Mouse (Mus musculus): ENCODE data around the gene Emilin3.

The Emilin3 gene

DNA sequence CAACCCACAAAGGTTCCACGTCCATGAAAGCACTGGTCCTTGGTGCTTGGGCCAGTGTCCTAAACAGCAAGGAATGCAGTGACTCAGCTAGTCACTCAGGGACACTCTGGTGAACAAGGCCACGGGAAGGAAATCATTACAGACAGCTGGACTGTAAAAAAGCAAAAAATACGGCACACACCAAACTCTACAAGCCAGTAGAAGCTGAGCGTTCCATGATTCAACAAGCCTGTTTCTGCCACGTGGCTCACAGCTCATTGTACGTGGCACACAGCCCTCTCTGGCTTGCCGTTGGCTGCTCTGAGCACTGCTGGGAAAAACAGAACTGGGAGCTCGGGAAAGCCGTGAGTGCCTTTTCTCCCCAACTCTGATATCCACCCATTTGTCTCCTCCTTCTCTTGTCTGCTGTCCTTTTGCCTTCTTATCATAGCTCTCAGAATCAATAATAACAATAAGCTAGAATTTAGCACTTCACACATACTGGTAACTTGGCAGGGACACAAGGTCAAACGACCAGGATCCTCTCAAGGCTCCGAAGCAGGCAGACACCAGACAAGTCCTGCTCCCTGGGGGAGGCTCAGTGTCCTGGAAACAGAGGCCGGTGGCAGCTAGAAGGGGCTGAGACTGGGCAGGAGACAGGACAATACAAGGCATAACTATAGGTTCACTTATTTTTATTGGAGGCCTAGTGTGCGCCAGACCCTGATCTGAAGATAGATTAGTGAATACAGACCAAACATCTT lies 31.5 kb downstream of the Emilin3 start, which contains the start of gene Lpin3:
Gene Lpin3, plus strand, starts transcription at position 218 of the 743 bp plus-strand sequence.
- in situ Hi-C loops (cut with MboI; ENCODE audit: low sequenced_read_pairs), result loop anchor here (10.0 to 25.0 kb wide), 2 partner anchors 118 to 286 kb away; no protein-coding TSS in a partner anchor

DNA sequence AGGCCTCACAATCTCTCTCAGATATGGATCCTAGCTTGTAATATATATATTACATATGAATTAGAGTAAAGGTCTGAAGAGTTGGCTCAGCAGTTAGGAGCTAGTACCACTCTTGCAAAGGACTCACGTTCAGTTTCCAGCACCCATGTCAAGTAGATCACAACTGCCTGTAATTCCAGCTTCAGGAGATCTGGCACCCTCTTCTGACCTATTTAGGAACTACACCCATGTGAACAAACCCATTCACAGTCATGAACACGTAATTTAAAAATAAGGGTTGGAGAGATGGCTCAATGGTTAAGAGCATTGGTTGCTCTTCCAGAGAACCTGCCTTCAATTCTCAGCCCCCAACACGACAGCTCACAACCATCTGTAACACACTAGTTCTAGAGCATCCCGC lies 36.0 kb downstream of the Emilin3 start:
- in situ Hi-C loops (cut with MboI; ENCODE audit: low sequenced_read_pairs), result loop anchor here (25.0 kb wide), 1 partner anchor 114 kb away; no protein-coding TSS in a partner anchor

DNA sequence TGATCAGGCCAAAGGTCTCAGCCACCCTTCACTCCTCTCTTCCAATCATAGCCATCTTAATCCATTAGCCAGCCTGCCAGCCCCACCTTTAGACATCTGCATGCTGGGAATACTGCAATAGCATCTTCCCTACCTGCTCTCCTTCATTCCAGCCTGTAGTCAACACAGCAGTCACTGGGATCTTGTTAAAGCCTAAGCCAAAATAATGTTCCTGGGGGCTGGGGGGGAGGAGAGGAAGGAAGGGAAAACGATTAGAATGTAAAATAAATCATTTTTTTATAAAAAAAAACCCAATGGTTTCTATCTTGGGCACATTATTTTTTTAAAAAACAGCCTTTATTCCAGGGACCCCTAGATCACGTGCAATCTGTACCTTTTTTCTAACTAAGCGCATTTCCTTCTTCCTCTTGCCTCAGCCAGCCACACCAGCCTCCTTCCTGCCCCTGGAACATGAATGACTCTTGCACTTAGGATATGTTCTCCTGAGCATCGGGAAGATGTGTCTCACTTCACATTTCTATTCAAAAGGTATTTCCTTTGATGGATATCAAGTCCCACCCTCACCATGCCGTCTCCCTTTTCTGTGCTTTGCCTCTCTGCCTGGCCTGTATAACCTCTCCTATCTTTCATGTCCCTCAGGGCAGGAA lies 37.8 kb downstream of the Emilin3 start:
- in situ Hi-C loops (cut with MboI; ENCODE audit: low sequenced_read_pairs), result no loop called here

DNA sequence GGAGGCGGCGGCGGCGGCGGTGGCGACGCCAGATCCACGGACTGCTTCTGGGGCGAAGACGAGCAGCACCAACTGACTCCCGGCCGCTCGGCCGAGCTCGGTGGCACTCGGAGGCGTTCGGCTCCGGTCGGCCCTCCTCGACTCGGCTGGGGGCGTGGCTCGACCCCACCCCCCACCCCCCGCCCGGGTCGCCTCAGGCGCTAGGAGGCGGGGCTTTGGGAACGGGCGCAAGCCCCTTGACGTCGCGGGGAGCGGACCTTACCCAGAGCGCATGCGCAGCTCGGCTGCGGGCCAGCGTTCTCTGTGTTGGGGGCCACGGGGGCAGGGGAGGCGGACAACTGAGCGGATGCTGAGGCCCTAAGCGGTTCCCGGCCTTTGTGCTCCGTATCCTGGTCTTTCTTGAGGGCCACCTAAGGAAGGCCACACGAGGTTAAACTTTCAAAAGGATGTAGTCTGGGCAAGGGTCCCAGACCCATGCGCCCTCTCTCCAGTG lies 39.2 kb downstream of the Emilin3 start, which contains the start of gene Zhx3:
Gene Zhx3, minus strand, starts transcription at position 109 of the 493 bp plus-strand sequence.
- in situ Hi-C loops (cut with MboI; ENCODE audit: low sequenced_read_pairs), result no loop called here

DNA sequence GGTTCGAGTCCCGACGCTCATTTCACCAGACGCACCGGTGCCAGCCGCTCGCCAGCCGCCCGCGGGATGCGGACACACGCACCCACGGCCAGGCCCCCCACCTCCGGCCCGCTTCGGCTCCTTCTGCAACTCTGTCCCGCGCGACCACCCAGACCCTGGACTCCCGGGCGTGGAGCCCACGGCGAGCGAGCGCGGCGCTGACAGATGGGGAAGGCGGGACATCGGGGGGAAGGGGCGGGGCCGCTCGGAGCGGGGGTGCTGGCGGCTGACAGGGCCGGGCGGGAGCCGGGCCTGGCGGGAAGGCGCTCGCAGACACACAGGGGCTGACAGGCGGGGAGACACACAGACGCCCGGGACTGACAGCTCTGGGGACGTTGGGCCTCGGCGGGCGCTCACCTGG lies 39.7 kb downstream of the Emilin3 start:
- in situ Hi-C loops (cut with MboI; ENCODE audit: low sequenced_read_pairs), result no loop called here

DNA sequence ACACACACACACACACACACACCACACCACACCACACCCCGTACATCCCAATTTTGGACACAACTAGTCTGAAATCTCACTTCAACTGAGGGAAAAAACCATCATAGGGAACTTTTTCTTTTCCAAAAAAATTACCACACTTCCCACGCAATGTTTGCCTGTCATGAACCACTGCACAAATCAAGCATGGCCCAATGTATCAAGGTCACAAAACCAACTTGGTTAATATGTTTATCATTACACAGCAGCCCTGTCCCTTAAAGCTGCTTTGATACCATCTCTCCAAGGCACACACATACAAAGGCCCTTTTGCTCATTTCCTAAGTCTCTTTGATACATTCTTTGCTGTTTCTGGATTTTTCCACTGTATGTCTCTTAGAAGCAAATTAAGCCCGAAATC lies 40.8 kb downstream of the Emilin3 start:
- in situ Hi-C loops (cut with MboI; ENCODE audit: low sequenced_read_pairs), result no loop called here

DNA sequence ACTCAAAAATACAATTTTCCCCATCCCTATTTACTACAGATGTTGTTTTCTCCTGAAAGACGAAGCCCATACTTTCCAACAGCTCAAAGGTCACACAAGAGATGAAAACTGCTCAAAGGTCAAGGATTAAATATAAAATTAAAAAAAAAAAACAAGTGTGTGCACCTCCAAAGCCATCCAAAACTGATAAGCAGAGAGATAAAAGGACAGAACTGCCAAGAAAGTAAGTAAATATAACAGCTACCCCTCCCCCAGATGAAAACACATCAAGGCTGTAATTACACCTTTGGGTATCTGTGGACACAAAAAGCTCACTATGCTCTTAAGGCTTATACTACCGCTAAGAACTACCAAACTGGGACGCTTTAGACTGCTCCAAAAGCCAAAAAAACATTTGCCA lies 42.7 kb downstream of the Emilin3 start:
- in situ Hi-C loops (cut with MboI; ENCODE audit: low sequenced_read_pairs), result no loop called here

DNA sequence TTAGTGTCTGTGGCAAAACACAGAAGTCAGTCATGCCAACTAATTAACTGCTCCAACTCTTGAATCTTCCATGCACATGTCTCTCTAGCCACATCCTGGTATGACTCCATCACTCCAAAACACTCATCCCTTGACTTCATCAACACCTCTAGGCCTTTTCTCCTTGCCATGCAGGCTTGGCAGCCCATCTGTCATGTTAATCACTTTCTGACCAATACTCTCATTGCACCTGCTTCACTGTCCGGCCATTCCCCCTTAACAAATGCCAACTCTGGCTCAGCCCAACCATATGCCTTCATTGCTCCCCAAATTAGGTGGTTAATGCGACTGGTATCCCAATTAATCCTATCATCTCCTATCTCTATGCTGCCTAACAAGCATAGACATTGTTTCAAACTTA lies 46.9 kb downstream of the Emilin3 start:
- in situ Hi-C loops (cut with MboI; ENCODE audit: low sequenced_read_pairs), result no loop called here

DNA sequence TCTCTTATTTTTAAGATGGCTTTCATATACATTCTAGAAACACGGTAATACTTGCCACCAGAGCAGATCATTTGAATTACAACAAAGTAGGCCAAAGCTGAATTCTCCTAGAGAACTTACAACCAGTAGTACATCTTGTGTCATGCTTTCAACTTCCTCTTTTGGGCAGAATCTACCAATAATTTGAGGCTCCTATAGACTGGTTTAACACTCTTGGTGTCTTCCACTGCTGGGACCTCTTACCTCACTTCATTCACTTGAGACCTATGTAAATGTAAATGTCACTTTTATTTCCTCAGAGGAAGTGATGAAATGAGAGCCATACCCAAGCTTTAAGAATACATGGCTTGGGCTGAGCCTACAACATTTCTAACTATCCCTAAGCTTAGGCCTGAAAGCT lies 48.0 kb downstream of the Emilin3 start:
- in situ Hi-C loops (cut with MboI; ENCODE audit: low sequenced_read_pairs), result no loop called here

DNA sequence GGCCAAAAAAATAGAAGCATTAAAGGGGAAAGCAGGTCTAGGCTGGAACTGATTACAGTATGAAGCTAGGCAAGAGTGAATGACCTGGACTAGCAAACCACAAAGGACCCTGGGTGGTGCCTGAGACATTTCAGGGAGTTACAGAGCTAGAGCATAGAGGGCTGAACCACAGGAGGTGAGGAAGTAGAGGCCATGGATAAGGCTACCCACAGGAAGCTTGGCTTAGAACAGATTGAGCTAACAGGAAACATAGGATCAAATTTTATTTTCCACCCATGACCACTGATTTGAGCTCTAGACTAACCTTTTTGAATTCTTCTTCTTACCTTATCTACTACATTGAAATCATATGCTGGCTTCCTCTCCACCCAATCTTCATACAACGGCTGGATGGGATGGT lies 51.8 kb downstream of the Emilin3 start:
- in situ Hi-C loops (cut with MboI; ENCODE audit: low sequenced_read_pairs), result no loop called here

All from CH12F3 (cell line).